Mouse (Mus musculus) liver, adult 2 months (tissue): ENCODE data around the gene Gm21974.

Experiments used
- CTCF ChIP-seq: fragments of 200-500 bp; IDR thresholded peaks from 2 replicates; pipeline ENCODE4 v1.5.1; 2011; ENCODE audit warnings: low read depth, low read length, control low read depth
- POLR2A ChIP-seq: fragments of 200-500 bp; IDR thresholded peaks from 2 replicates; pipeline ENCODE4 v1.6.1; 2011; ENCODE audit warnings: low read length, control low read depth; ENCODE audit not compliant: insufficient read depth; ENCODE audit errors: extremely low read depth

- no peak for TF ChIP-seq POLR2A
- no peak for TF ChIP-seq CTCF
These were observed 36.3 kb upstream of the Gm21974 start for GRCm38 (mm10) chr7:127931351-127932135.
